Mouse (Mus musculus): Measurements from ENCODE around the gene Pam16.

- no peak for TF ChIP-seq ZNF384 (IDR thresholded peaks at IDR 0.05; ENCODE audit: low read depth, low read length)
- TF ChIP-seq ZC3H11A (IDR thresholded peaks at IDR 0.05; ENCODE audit: borderline replicate concordance, low read depth, low read length): no peak
These were observed 30.6 kb downstream of the Pam16 start, which contains the start of gene Glis2 for GRCm38 (mm10) chr16:4593971-4594813.
